Mouse (Mus musculus): ENCODE results near the gene Nucb1. TPM values are rescaled to one million over a fixed set of nuclear protein-coding genes. Genes with fewer than 3 reads are reported as not detected.

Gene Nucb1
- polyA plus RNA-seq, 1 experiment from 2014 or later: 215 TPM

- Histone ChIP-seq H3K9me3 (no peaks in the 10 kb centered on the region), H3K9ac (peak overlapping the region; percentile 91), H3K4me3 (peak overlapping the region; percentile 89), H3K27me3 (no peaks in the 10 kb centered on the region), H3K36me3 (peaks cover 66% of the 10 kb centered on the region), H3K4me2 (replicated peaks) (peak overlapping the region; percentile 88), H3K27ac (peak overlapping the region; percentile 97), H3K4me1 (peaks cover 41% of the 10 kb centered on the region)
- under 1% methylated on average over 43 of the region's 43 CpGs for WGBS
- peak; percentile 79 for ATAC-seq (ENCODE audit: low FRiP score, low read depth)
Observed at GRCm38 (mm10) chr7:45458748-45459563, 51.2 kb downstream of the Nucb1 start.

DNA sequence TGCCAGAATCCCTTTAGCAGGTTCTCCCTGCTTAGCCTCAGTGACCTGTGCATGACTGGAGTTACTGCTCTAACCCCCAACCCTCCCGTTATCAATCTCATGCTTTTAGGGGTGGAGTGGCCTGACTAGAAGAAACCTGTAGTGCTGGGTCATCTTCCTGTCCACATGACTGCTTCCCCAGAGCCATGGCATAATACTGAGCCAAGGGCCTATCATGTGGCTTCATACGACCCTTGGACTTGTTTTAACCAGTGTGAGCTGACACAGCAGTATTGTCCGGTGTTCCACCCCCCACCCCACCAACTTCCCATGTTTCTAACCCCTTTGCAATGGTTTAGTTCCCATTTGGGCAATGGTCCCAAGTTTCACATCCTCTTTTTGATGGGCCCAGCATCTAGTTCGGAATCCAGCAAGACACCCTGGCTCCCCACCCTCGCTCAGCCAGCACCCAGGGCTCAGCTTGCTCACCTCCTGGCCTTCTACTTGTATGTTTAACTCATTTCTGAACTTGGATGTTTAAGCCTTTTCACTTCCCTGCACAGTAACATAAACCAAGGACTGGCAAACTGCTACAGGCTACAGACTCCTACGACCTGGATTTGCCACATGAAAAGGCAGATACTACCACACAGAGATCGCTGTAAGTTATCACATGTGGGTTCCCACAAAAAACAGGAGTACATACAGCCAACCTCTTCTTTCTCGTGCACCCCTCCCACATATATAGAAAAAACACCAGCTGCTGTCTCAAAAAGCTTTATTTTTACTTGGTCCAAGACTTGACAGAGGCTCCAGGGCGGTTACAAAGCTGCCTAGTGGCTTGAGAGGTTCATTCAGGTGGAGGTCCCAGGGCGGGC, 52.8 kb downstream of the Nucb1 start:
- ATAC-seq (ENCODE audit: low FRiP score, low read depth): no peak
- Histone ChIP-seq H3K27ac (peak overlapping the region; percentile 52; the same call in 1 of the 2 replicates), H3K4me1 (peaks cover 41% of the 10 kb centered on the region), H3K27me3 (no peaks in the 10 kb centered on the region), H3K4me3 (peak overlapping the region; percentile 89), H3K36me3 (peaks cover 64% of the 10 kb centered on the region), H3K9me3 (no peaks in the 10 kb centered on the region), H3K4me2 (replicated peaks) (peak overlapping the region; percentile 88), H3K9ac (peak overlapping the region; percentile 91)
- WGBS: 67% methylated on average over 10 of the region's 10 CpGs

DNA sequence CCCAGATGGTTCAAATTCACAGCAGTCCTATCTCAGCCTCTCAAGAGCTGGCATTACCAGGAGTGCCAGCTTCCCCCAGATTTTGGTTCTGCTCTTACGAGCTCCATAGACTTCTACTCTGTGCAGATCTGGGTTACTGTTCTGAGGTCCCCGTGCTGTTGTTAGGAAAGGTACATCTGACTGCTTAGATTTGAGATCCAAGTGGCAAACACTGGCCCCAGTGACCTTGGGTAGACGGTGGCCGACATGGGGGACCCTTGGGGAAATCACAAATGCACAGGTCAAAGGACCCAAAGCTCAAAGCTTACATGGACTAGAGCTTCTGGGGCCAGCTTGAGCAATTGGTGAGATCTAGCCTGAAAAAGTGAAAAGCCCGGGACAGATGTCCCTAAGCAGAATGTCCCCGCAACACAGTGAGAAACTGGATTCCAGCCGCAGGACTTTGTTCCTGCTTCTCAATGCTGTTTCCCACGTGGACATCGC, 53.4 kb downstream of the Nucb1 start:
- peak overlapping the region; percentile 52; the same call in 1 of the 2 replicates for H3K27ac ChIP-seq
- ATAC-seq (ENCODE audit: low FRiP score, low read depth): no peak
- H3K36me3 ChIP-seq: peaks cover 66% of the 10 kb centered on the region
- H3K4me1 ChIP-seq: peaks cover 40% of the 10 kb centered on the region
- H3K27me3 ChIP-seq: no peaks in the 10 kb centered on the region
- peak overlapping the region; percentile 89 for H3K4me3 ChIP-seq
- 52% methylated on average over 9 of the region's 9 CpGs for WGBS
- H3K4me2 ChIP-seq (replicated peaks): peak overlapping the region; percentile 88
- H3K9me3 ChIP-seq: no peaks in the 10 kb centered on the region
- H3K9ac ChIP-seq: 0 out of 2 replicates have a peak overlapping the region, but pooled peaks have one; percentile 91

DNA sequence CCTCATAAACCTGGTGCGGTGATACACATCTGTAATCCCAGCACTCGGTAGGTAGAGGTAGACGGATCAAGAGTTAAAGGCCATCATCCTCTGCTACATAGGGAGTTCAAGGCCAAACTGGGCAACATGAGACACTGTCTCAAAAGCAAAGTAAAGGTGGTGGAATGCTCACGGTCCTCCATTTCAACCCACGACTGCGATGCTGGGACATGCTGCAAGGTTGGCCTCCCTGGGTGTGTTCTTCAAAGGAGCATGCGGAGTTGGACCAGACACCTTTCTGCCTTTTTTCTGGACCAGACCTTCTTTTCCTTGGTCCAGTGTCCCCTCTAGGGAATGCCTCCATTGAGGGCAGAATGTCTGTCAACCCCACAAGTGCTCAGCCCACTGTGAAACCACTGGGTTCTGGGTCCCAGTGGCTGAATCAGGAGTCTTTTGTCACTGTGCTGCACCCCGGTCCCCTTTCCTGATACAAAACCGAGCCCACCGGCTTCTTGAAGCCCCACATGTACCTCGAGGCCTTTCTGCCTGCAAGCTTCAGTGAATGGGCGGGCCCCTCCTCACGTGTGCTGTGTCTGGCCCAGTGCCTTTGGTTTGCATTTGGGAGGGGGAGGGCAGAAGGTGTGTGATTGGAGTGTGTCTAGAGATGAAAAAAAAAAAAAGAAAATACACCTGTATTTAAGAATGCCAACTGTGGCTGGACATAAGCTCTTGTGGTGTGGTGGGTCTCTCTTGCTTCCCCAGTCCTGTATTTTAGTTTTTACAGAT, 54.1 kb downstream of the Nucb1 start:
- Histone ChIP-seq H3K9ac (no peak overlapping the region), H3K4me2 (replicated peaks) (no peak overlapping the region)

GRCm38 (mm10) chr7:45454971-45455370, 55.2 kb downstream of the Nucb1 start:
- 94% methylated on average over 15 of the region's 15 CpGs for WGBS
- Histone ChIP-seq H3K27me3 (no peaks in the 10 kb centered on the region), H3K9ac (no peak overlapping the region), H3K4me2 (replicated peaks) (no peak overlapping the region), H3K36me3 (peaks cover 73% of the 10 kb centered on the region), H3K4me1 (peaks cover 24% of the 10 kb centered on the region), H3K4me3 (no peak overlapping the region), H3K27ac (no peak overlapping the region), H3K9me3 (no peaks in the 10 kb centered on the region)
- ATAC-seq (ENCODE audit: low FRiP score, low read depth): no peak

More for the DNA sequence above, 54.1 kb downstream of the Nucb1 start:
- 71% methylated on average over 13 of the region's 13 CpGs for WGBS
- no peak for ATAC-seq (ENCODE audit: low FRiP score, low read depth)
- no peak overlapping the region for H3K4me3 ChIP-seq
- H3K27me3 ChIP-seq: no peaks in the 10 kb centered on the region
- H3K9me3 ChIP-seq: no peaks in the 10 kb centered on the region
- peaks cover 67% of the 10 kb centered on the region for H3K36me3 ChIP-seq
- peaks cover 35% of the 10 kb centered on the region for H3K4me1 ChIP-seq
- H3K27ac ChIP-seq: no peak overlapping the region; the same call in 1 of the 2 replicates

DNA sequence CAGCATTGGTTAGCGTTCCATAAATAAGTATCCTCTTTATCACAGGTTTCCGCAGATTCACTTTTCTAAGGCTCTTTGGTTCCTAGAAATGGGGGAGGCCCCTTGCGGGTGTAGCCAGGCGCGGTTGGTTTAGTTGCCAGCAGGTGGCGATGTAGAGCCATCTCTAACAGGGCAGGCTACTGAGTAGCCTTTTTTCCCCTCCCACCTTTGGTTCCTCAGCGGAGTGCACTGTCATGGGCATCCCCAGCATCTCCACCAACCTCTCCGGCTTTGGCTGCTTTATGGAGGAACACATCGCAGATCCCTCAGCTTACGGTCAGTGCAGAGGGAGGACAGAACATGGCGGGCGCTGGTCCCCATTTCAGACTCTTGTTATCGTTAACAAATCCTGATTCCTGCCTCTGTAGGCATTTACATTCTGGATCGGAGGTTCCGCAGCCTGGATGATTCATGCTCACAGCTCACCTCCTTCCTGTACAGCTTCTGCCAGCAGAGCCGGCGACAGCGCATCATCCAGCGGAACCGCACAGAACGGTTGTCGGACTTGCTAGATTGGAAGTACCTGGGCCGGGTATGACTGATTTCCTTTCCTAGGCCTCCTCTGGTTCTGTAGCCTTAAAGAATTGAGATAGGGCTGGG, 58.7 kb downstream of the Nucb1 start:
- H3K4me1 ChIP-seq: peaks cover 4% of the 10 kb centered on the region; the same call in 1 of the 2 replicates
- WGBS: 55% methylated on average over 23 of the region's 23 CpGs
- H3K4me3 ChIP-seq: no peak overlapping the region
- no peak overlapping the region for H3K4me2 ChIP-seq (replicated peaks)
- 0 out of 2 replicates have a peak, but pooled peaks have one; percentile 45 for ATAC-seq (ENCODE audit: low FRiP score, low read depth)
- no peak overlapping the region for H3K9ac ChIP-seq
- no peaks in the 10 kb centered on the region for H3K27me3 ChIP-seq
- no peaks in the 10 kb centered on the region for H3K9me3 ChIP-seq
- peaks cover 72% of the 10 kb centered on the region for H3K36me3 ChIP-seq
- no peak overlapping the region for H3K27ac ChIP-seq

GRCm38 (mm10) chr7:45449974-45450373, 60.2 kb downstream of the Nucb1 start:
- Histone ChIP-seq H3K4me1 (no peaks in the 10 kb centered on the region), H3K27ac (no peak overlapping the region), H3K4me3 (no peak overlapping the region), H3K9me3 (no peaks in the 10 kb centered on the region), H3K9ac (no peak overlapping the region), H3K27me3 (no peaks in the 10 kb centered on the region), H3K4me2 (replicated peaks) (no peak overlapping the region), H3K36me3 (peaks cover 72% of the 10 kb centered on the region)
- no peak for ATAC-seq (ENCODE audit: low FRiP score, low read depth)
- 91% methylated on average over 1 of the region's 1 CpGs for WGBS

DNA sequence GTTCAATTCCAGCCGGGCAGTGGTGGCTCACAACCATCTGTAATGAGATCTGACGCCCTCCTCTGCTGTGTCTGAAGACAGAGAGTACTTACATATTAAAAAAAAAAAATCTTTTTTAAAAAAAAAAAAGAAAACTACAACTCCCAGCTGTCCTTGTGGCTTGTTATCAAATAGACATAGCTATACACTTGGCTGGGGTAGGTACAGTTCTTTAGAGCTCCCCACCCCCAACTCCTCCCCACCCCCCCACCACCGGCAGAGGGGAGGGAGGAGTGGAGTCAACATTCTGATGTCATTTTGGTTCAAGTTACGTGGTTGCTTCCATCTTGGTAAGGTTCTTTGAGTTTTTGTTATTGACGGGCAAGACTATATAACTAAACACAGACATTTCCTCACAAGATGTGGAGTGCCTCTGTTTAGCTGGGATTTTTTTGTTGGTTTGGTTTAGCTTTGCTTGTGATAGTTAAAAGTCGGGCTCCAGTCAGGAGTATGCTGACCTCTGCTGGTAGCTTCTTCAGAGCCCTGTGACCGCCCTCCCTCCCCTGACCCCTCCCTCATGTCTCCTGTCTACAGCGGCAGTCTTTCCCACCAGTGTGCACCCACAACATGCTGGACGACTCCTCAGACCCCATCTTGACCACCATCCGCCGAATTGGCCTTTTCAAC, 62.7 kb downstream of the Nucb1 start:
- H3K27ac ChIP-seq: no peak overlapping the region
- H3K9me3 ChIP-seq: no peaks in the 10 kb centered on the region
- ATAC-seq (ENCODE audit: low FRiP score, low read depth): peak; percentile 37

GRCm38 (mm10) chr7:45446589-45446988, 63.6 kb downstream of the Nucb1 start:
- peaks cover 70% of the 10 kb centered on the region for H3K36me3 ChIP-seq
- H3K4me3 ChIP-seq: no peak overlapping the region
- no peak overlapping the region for H3K27ac ChIP-seq
- ATAC-seq (ENCODE audit: low FRiP score, low read depth): no peak
- no peak overlapping the region for H3K4me2 ChIP-seq (replicated peaks)
- no peak overlapping the region for H3K9ac ChIP-seq
- no peaks in the 10 kb centered on the region for H3K27me3 ChIP-seq
- H3K9me3 ChIP-seq: no peaks in the 10 kb centered on the region
- H3K4me1 ChIP-seq: no peaks in the 10 kb centered on the region

More for the DNA sequence above, 62.7 kb downstream of the Nucb1 start:
- WGBS: 32% methylated on average over 11 of the region's 11 CpGs
- Histone ChIP-seq H3K4me3 (no peak overlapping the region), H3K36me3 (peaks cover 74% of the 10 kb centered on the region), H3K9ac (no peak overlapping the region), H3K4me1 (no peaks in the 10 kb centered on the region), H3K27me3 (no peaks in the 10 kb centered on the region), H3K4me2 (replicated peaks) (no peak overlapping the region)

- Histone ChIP-seq H3K9me3 (no peaks in the 10 kb centered on the region), H3K27ac (no peak overlapping the region), H3K4me1 (no peaks in the 10 kb centered on the region), H3K4me2 (replicated peaks) (no peak overlapping the region), H3K4me3 (no peak overlapping the region), H3K27me3 (no peaks in the 10 kb centered on the region), H3K9ac (no peak overlapping the region), H3K36me3 (peaks cover 74% of the 10 kb centered on the region)
- ATAC-seq (ENCODE audit: low FRiP score, low read depth): no peak
- 86% methylated on average over 22 of the region's 22 CpGs for WGBS
Observed at GRCm38 (mm10) chr7:45443526-45444420, 66.4 kb downstream of the Nucb1 start.

Data from limb, embryonic 13.5 days (tissue).